ENCODE assay signal across 11 mouse cellular contexts in genomic region chr4:48287086-48287757, GRCm38 (mm10). TPM values are rescaled to one million over a fixed set of nuclear protein-coding genes. Genes with fewer than 3 reads are reported as not detected.
DNase-seq lines count a peak whose midpoint lies in the region; ATAC-seq lines count a peak whose summit lies in the region.
"Had no signal": no experiment of that assay in that cellular context is flagged by ENCODE, and none has a peak within 500 bp of the region (broad histone marks: within the 10 kb centered on the region; RNA-seq: fewer than 3 reads in every experiment).

No protein-coding gene starts in this region.

- H3K4me3 ChIP-seq in forebrain, embryonic 13.5 days = no peak overlapping the region
- H3K4me3 ChIP-seq in neural tube, embryonic 11.5 days (ENCODE audit: low read depth, low read length) = no peak overlapping the region
- H3K4me3 ChIP-seq in liver, embryonic 12.5 days = no peak overlapping the region
- H3K4me3 ChIP-seq in intestine, embryonic 16.5 days (ENCODE audit: low read length) = no peak overlapping the region
- H3K4me3 ChIP-seq: heart, embryonic 15.5 days; left cerebral cortex, adult 2 months had no signal

- 20% methylated on average over 5 of the region's 5 CpGs for WGBS in forebrain, embryonic 13.5 days
- 48% methylated on average over 5 of the region's 5 CpGs for WGBS in neural tube, embryonic 11.5 days
- WGBS in liver, embryonic 12.5 days (ENCODE audit: insufficient replicate concordance) = 77% methylated on average over 5 of the region's 5 CpGs
- 74% methylated on average over 5 of the region's 5 CpGs for WGBS in intestine, embryonic 16.5 days

- no peaks in the 10 kb centered on the region for H3K9me3 ChIP-seq in forebrain, embryonic 13.5 days (replicated peaks)
- H3K9me3 ChIP-seq in neural tube, embryonic 11.5 days (ENCODE audit: control insufficient read depth, low read length) = no peaks in the 10 kb centered on the region
- H3K9me3 ChIP-seq in liver, embryonic 12.5 days (replicated peaks) = no peaks in the 10 kb centered on the region
- H3K9me3 ChIP-seq in intestine, embryonic 16.5 days (ENCODE audit: control insufficient read depth, low read length) = no peaks in the 10 kb centered on the region
- H3K9me3 ChIP-seq: heart, embryonic 15.5 days had no signal

- ATAC-seq in forebrain, embryonic 13.5 days = peak; percentile 90
- ATAC-seq in neural tube, embryonic 11.5 days (ENCODE audit: insufficient read depth, low FRiP score, low TSS enrichment) = peak; percentile 92
- no peak for ATAC-seq in liver, embryonic 12.5 days
- ATAC-seq in intestine, embryonic 16.5 days = no peak

- peak overlapping the region; percentile 73 for H3K27ac ChIP-seq in forebrain, embryonic 13.5 days
- no peak overlapping the region for H3K27ac ChIP-seq in neural tube, embryonic 11.5 days (ENCODE audit: low read depth, low read length)
- no peak overlapping the region for H3K27ac ChIP-seq in liver, embryonic 12.5 days
- H3K27ac ChIP-seq in intestine, embryonic 16.5 days (ENCODE audit: low read length) = no peak overlapping the region
- H3K27ac ChIP-seq: heart, embryonic 15.5 days; left cerebral cortex, adult 2 months had no signal

- DNase-seq in brain, embryonic 18.5 days (ENCODE audit: low read depth, low spot score) = peak; percentile 51
- DNase-seq in layer of hippocampus, adult 8-10 months (ENCODE audit: low spot score in 2 of 2) = peak; percentile 42 to 46
- peak; percentile 69 for DNase-seq in neural tube, embryonic 11.5 days (ENCODE audit: low spot score)
- no peak for DNase-seq in yolk sac, embryonic 10.5 days (ENCODE audit: low spot score)
- DNase-seq: adrenal gland, postnatal 36 days; cerebellum, postnatal 36 days had no signal

- H3K4me1 ChIP-seq in forebrain, embryonic 13.5 days = peaks cover 11% of the 10 kb centered on the region
- H3K4me1 ChIP-seq in neural tube, embryonic 11.5 days (ENCODE audit: control insufficient read depth, insufficient read depth, low read length) = no peaks in the 10 kb centered on the region
- no peaks in the 10 kb centered on the region for H3K4me1 ChIP-seq in liver, embryonic 12.5 days
- H3K4me1 ChIP-seq in intestine, embryonic 16.5 days (ENCODE audit: control insufficient read depth, insufficient read depth, low read length) = no peaks in the 10 kb centered on the region
- H3K4me1 ChIP-seq: heart, embryonic 15.5 days had no signal

- H3K36me3 ChIP-seq in forebrain, embryonic 13.5 days (ENCODE audit: poor library complexity, severe bottlenecking) = 0 out of 2 replicates have a peak, but pooled peaks cover 5% of the 10 kb centered on the region
- no peaks in the 10 kb centered on the region for H3K36me3 ChIP-seq in neural tube, embryonic 11.5 days (ENCODE audit: control insufficient read depth, insufficient read depth, low read length)
- H3K36me3 ChIP-seq in liver, embryonic 12.5 days = peaks cover 8% of the 10 kb centered on the region
- no peaks in the 10 kb centered on the region for H3K36me3 ChIP-seq in intestine, embryonic 16.5 days (ENCODE audit: control insufficient read depth, insufficient read depth, low read length)

- no peaks in the 10 kb centered on the region for H3K27me3 ChIP-seq in forebrain, embryonic 13.5 days
- H3K27me3 ChIP-seq in neural tube, embryonic 11.5 days (ENCODE audit: control insufficient read depth, insufficient read depth, low read length) = no peaks in the 10 kb centered on the region
- H3K27me3 ChIP-seq in liver, embryonic 12.5 days (replicated peaks) = no peaks in the 10 kb centered on the region
- H3K27me3 ChIP-seq in intestine, embryonic 16.5 days (replicated peaks; ENCODE audit: control insufficient read depth, insufficient read depth, low read length) = no peaks in the 10 kb centered on the region
- H3K27me3 ChIP-seq: heart, embryonic 15.5 days had no signal

- peak overlapping the region; percentile 24; the same call in 1 of the 2 replicates for H3K4me2 ChIP-seq in forebrain, embryonic 13.5 days
- no peak overlapping the region for H3K4me2 ChIP-seq in neural tube, embryonic 11.5 days (ENCODE audit: low read depth)
- H3K4me2 ChIP-seq in liver, embryonic 12.5 days = no peak overlapping the region
- H3K4me2 ChIP-seq in intestine, embryonic 16.5 days (ENCODE audit: low read depth, low read length) = no peak overlapping the region
- H3K4me2 ChIP-seq: heart, embryonic 15.5 days had no signal

- H3K9ac ChIP-seq in forebrain, embryonic 13.5 days = no peak overlapping the region
- H3K9ac ChIP-seq in neural tube, embryonic 11.5 days (ENCODE audit: low read length) = no peak overlapping the region
- H3K9ac ChIP-seq in liver, embryonic 12.5 days = no peak overlapping the region
- H3K9ac ChIP-seq in intestine, embryonic 16.5 days (ENCODE audit: low read depth, low read length) = no peak overlapping the region
- H3K9ac ChIP-seq: heart, embryonic 15.5 days had no signal

RNA-seq across cellular contexts. Expression of gene Invs, which starts 7.7 kb away (rescaled TPM):
- 7.8 and 9.5 TPM in 2 replicates for polyA plus RNA-seq in forebrain, embryonic 13.5 days (2015; fragmentation: Nextera tagmentation; extraction: Ambion mirVana)
- 10 to 100 TPM; 12.9 to 15.3 (median 14.7) TPM for total RNA-seq in layer of hippocampus, adult 8-10 months (2022)
- 4.3 and 6.1 TPM in 2 replicates for polyA plus RNA-seq in neural tube, embryonic 11.5 days (2014; fragmentation: Nextera tagmentation; extraction: Ambion mirVana)
- polyA plus RNA-seq in liver, embryonic 12.5 days (2016; fragmentation: Nextera tagmentation; extraction: Ambion mirVana) = 3.3 and 3.7 TPM in 2 replicates
- polyA plus RNA-seq in intestine, embryonic 16.5 days (2015; fragmentation: Nextera tagmentation; extraction: Ambion mirVana) = 5.6 and 5.8 TPM in 2 replicates

RNA-seq across cellular contexts. Expression of gene Erp44, which starts 7.9 kb away (rescaled TPM):
- 60.7 and 61.9 TPM in 2 replicates for polyA plus RNA-seq in forebrain, embryonic 13.5 days (2015; fragmentation: Nextera tagmentation; extraction: Ambion mirVana)
- total RNA-seq in layer of hippocampus, adult 8-10 months (2022) = 10 to 100 TPM; 31.1 to 43.4 (median 34.5) TPM
- 69.8 and 70.0 TPM in 2 replicates for polyA plus RNA-seq in neural tube, embryonic 11.5 days (2014; fragmentation: Nextera tagmentation; extraction: Ambion mirVana)
- 55.6 and 56.3 TPM in 2 replicates for polyA plus RNA-seq in liver, embryonic 12.5 days (2016; fragmentation: Nextera tagmentation; extraction: Ambion mirVana)
- polyA plus RNA-seq in intestine, embryonic 16.5 days (2015; fragmentation: Nextera tagmentation; extraction: Ambion mirVana) = 105 and 108 TPM in 2 replicates

Comparison
In these comparisons a context has a peak if more than half of its experiments do, and no peak if none do; other contexts are left out.
1. ATAC-seq: peak in forebrain, embryonic 13.5 days (single experiment) and neural tube, embryonic 11.5 days (single experiment); none in liver, embryonic 12.5 days (single experiment) and intestine, embryonic 16.5 days (single experiment).